Mouse (Mus musculus): ENCODE measurements around the gene Krtap9-3. TPM values are rescaled to one million over a fixed set of nuclear protein-coding genes. Genes with fewer than 3 reads are reported as not detected.

Krtap9-3 gene
- total RNA-seq, 2 experiments from 2014 or later: not detected

DNA sequence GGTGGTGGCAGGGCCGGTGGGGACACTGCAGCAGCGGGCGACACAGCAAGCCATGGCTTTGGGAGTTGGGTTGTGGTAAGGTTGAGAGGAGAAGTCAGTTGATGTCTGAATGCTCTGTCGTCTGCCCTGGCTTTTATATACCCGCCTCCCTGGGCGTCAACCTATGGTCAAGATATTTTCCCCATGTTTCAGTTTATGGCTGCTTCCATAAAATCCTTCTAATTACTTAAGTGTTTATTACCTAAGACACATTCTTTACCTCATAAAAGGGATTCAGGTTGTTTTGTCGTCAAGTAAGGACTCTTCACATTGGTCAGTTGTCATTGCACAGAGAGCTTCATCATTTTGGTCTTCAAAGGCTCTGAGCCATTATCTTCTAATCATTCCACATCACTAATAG, 31.4 kb downstream of the Krtap9-3 start, which contains the start of gene Krtap3-1:
Gene Krtap3-1, minus strand, starts transcription at position 101 of the 400 bp plus-strand sequence.
- no peak for DNase-seq

- no peak for DNase-seq
These were observed 35.3 kb downstream of the Krtap9-3 start for GRCm38 (mm10) chr11:99562580-99562979.

- DNase-seq: no peak
These were observed 38.5 kb downstream of the Krtap9-3 start, which contains the start of gene Gm11939 for GRCm38 (mm10) chr11:99559366-99559765. Gene Gm11939 (minus strand): TSS chr11:99559466.

- DNase-seq: no peak
These were observed 39.7 kb downstream of the Krtap9-3 start for GRCm38 (mm10) chr11:99557976-99558745.

DNA sequence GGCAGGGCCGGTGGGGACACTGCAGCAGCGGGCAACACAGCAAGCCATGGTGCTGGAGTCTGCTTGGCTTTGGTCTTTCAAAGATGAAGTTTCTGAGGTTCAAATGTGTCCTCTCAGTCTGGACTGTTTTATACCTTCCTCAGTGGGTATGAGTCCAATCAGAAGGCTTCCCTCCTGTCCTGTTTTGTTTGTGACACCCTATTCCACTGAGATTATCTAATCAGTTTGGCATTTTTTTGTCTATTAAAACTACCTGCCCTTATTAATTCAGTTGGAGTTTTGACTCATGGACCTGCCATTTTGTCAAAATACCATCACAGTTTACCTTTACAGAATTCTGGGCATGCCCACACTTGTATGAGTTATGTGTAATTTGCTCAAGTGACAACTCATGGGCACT, 41.2 kb downstream of the Krtap9-3 start, which contains the start of gene Krtap3-2:
Gene Krtap3-2, minus strand, starts transcription at position 101 of the 400 bp plus-strand sequence.
- DNase-seq: no peak

DNA sequence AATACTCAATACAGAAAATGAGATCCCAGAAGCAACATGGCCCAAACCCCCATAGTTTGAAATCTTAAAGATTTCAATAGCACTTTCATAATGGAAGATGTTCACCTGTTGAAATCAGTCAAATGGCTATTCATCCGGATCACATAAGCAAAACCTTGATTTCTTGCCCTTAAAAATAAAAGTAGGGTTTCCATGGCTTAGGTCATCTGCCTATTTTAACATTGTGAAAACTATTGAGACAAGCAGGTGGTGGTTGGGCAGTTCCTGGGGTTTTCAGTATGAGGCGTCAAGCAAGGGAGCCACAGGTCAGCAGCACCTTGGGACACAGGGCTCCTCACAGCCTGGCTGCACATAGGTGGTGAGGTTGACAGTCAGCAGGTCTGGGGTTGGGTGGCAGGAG, 41.7 kb downstream of the Krtap9-3 start:
- no peak for DNase-seq

DNA sequence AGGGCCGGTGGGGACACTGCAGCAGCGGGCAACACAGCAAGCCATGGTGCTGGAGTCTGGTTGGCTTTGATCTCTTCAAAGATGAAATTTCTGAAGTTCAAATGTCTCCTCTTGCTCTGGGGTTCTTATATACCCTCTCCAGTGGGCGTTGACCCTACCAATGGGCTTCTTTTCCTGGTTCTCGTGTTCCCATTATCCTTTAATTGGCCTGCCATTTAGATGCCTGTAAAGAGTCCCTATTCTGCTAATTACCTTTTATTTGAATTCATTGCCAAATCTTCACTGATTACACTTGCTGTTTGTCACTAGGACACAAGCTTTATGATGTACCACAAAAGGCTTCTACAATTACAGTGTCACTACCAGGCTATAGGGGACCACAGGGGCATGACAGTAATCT, 47.1 kb downstream of the Krtap9-3 start, which contains the start of gene Krtap3-3:
Gene Krtap3-3, minus strand, starts transcription at position 101 of the 400 bp plus-strand sequence.
- no peak for DNase-seq

DNA sequence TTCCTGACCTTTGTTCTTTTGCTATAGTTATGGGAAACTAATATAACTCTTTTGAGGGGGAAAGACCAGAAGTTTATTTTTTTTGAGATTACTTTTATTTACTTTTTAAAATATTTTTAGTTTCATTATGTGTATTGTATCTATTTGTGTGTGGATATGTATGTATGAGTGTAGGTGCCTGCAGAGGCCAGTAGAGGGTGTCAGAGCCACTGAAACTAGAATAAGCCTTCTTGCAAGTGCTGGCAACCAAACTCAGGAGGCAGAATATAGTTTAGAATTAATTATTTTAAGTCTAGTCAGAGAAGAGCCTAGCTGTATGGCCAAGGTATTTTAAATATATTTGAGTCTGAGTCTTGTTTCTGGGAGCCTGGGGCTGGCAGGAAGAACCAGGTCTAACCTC, 50.0 kb downstream of the Krtap9-3 start:
- no peak for DNase-seq

Other genes starting within 250 kb of the Krtap9-3 start
- not detected for gene Krt27, start 247.0 kb downstream of the Krtap9-3 start, total RNA-seq (2021)
- gene Krt28, start 223.2 kb downstream of the Krtap9-3 start, total RNA-seq (2021): not detected
- 1 to 10 TPM; 8.6 to 9.5 TPM for gene Krt10, start 208.7 kb downstream of the Krtap9-3 start, total RNA-seq (2021)
- gene Krt12, start 175.8 kb downstream of the Krtap9-3 start, total RNA-seq (2021): not detected
- gene Krt20, start 160.0 kb downstream of the Krtap9-3 start, total RNA-seq (2021): under 1 TPM; 0.21 to 0.79 TPM
- not detected for gene Krt23, start 105.0 kb downstream of the Krtap9-3 start, total RNA-seq (2021)
- not detected for gene Krt39, start 76.8 kb downstream of the Krtap9-3 start, total RNA-seq (2021)
- not detected for gene Krt40, start 54.9 kb downstream of the Krtap9-3 start, total RNA-seq (2021)
- gene Krtap3-3, start 47.2 kb downstream of the Krtap9-3 start, total RNA-seq (2021): not detected
- gene Krtap3-2, start 41.3 kb downstream of the Krtap9-3 start, total RNA-seq (2021): not detected
- gene Gm11939, start 38.6 kb downstream of the Krtap9-3 start, total RNA-seq (2021): not detected
- not detected for gene Krtap3-1, start 31.5 kb downstream of the Krtap9-3 start, total RNA-seq (2021)
- gene Krtap1-5, start 17.1 kb downstream of the Krtap9-3 start, total RNA-seq (2021): not detected
- gene Krtap1-4, start 14.5 kb downstream of the Krtap9-3 start, total RNA-seq (2021): not detected
- not detected for gene Krtap1-3, start 6.8 kb downstream of the Krtap9-3 start, total RNA-seq (2021)
- not detected for gene Gm11938, start 5.2 kb upstream of the Krtap9-3 start, total RNA-seq (2021)
- gene Gm11937, start 12.1 kb upstream of the Krtap9-3 start, total RNA-seq (2021): not detected
- gene Krtap2-4, start 16.7 kb upstream of the Krtap9-3 start, total RNA-seq (2021): not detected
- not detected for gene Gm11562, start 22.3 kb upstream of the Krtap9-3 start, total RNA-seq (2021)
- gene Krtap4-1, start 30.1 kb upstream of the Krtap9-3 start, total RNA-seq (2021): not detected
- not detected for gene Krtap4-2, start 37.0 kb upstream of the Krtap9-3 start, total RNA-seq (2021)
- not detected for gene Krtap4-7, start 46.0 kb upstream of the Krtap9-3 start, total RNA-seq (2021)
- gene Gm11555, start 52.1 kb upstream of the Krtap9-3 start, total RNA-seq (2021): not detected
- gene Gm11563, start 60.9 kb upstream of the Krtap9-3 start, total RNA-seq (2021): not detected
- not detected for gene Krtap4-6, start 67.9 kb upstream of the Krtap9-3 start, total RNA-seq (2021)
- not detected for gene Gm14190, start 92.6 kb upstream of the Krtap9-3 start, total RNA-seq (2021)
- gene Gm14180, start 136.2 kb upstream of the Krtap9-3 start, total RNA-seq (2021): not detected
- gene Gm11595, start 174.8 kb upstream of the Krtap9-3 start, total RNA-seq (2021): not detected
- gene Krtap4-8, start 182.6 kb upstream of the Krtap9-3 start, total RNA-seq (2021): not detected
- gene Krtap4-9, start 187.1 kb upstream of the Krtap9-3 start, total RNA-seq (2021): not detected
- gene Gm11596, start 195.4 kb upstream of the Krtap9-3 start, total RNA-seq (2021): not detected
- not detected for gene Gm11569, start 200.8 kb upstream of the Krtap9-3 start, total RNA-seq (2021)
- gene Gm11554, start 206.3 kb upstream of the Krtap9-3 start, total RNA-seq (2021): not detected
- gene Krtap4-13, start 211.8 kb upstream of the Krtap9-3 start, total RNA-seq (2021): not detected
- not detected for gene Gm11564, start 217.6 kb upstream of the Krtap9-3 start, total RNA-seq (2021)
- gene 2300003K06Rik, start 240.0 kb upstream of the Krtap9-3 start, total RNA-seq (2021): not detected